Mouse (Mus musculus) thymus, adult 18-20 months (tissue): ENCODE measurements around the gene Gm28729.

Source experiments
- DNase-seq, 2 experiments: peaks; one replicate each; pipeline ENCODE4 v3.0.0; 2022; ENCODE audit warnings: mixed read lengths in 2 of 2

Gene Gm28729

GRCm38 (mm10) chr9:96460117-96460865, 64.8 kb downstream of the Gm28729 start:
- no peak for DNase-seq

GRCm38 (mm10) chr9:96455618-96456017, 69.4 kb downstream of the Gm28729 start:
- DNase-seq, result no peak

- DNase-seq, result no peak
Observed at GRCm38 (mm10) chr9:96452956-96453355, 72.1 kb downstream of the Gm28729 start.

- DNase-seq, result no peak
Observed at GRCm38 (mm10) chr9:96450900-96451720, 74.0 kb downstream of the Gm28729 start.

- DNase-seq, result no peak
Observed at GRCm38 (mm10) chr9:96449514-96449913, 75.5 kb downstream of the Gm28729 start.

- no peak for DNase-seq
Observed at GRCm38 (mm10) chr9:96445351-96445750, 79.7 kb downstream of the Gm28729 start.

- no peak for DNase-seq
Observed at GRCm38 (mm10) chr9:96442081-96442480, 83.0 kb downstream of the Gm28729 start.

- peak; percentile 27 to 44 for DNase-seq
Observed at GRCm38 (mm10) chr9:96438334-96438871, 86.7 kb downstream of the Gm28729 start.

- DNase-seq, result peak; percentile 59 to 72
Observed at GRCm38 (mm10) chr9:96437805-96438333, 87.2 kb downstream of the Gm28729 start.

GRCm38 (mm10) chr9:96436901-96437804, 87.9 kb downstream of the Gm28729 start:
- peak in 1 of 2 experiments; percentile 28 for DNase-seq
